Mouse (Mus musculus) kidney, adult 2 months (tissue): Measurements from ENCODE around the gene Mamstr.

Source experiments
- CTCF ChIP-seq: fragments of 200-500 bp; conservative IDR thresholded peaks from 2 replicates; pipeline ENCODE4 v1.5.1; 2011; ENCODE audit warnings: low read depth, mild to moderate bottlenecking, control low read depth, low read length, moderate library complexity, mixed read lengths; ENCODE audit not compliant: insufficient read depth, insufficient read length
- POLR2A ChIP-seq: fragments of 200-500 bp; IDR thresholded peaks from one replicate; pipeline ENCODE4 v1.6.1; 2011; ENCODE audit warnings: low read depth, low read length, control low read depth

- no peak for TF ChIP-seq POLR2A
- no peak for TF ChIP-seq CTCF
These were observed 25.7 kb downstream of the Mamstr start for GRCm38 (mm10) chr7:45665303-45666138.
